Mouse (Mus musculus) A20 (cell line): ENCODE results near the gene Guca2b.
"Not testable (repeated sequence)": the region's sequence is repeated elsewhere in the genome, so short reads cannot be mapped to it uniquely, and the experiment has no call there.

Experiments used
- DNase-seq: peaks from one replicate; pipeline ENCODE4 v3.0.0-alpha.2; 2011; ENCODE audit warnings: low read depth, low spot score

Guca2b gene

DNA sequence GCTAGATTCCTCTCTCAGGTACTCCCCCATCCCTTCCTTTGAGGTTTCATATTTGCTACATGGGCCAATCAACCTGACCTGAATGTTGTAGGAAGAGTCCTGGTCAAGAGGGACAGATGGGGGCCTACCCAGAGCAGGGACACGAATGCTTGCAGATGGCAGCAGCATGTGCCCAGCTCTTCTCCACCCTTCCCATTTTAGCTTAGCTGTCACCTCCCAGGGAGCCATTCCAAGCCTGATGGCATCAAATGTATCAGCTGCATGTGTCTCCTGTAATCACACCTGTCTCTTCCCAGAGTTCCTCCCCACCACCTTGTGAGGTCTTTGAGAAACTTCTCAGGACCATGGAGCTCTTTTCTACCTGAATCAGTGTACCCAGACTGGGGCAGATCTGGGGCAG lies 1.7 kb downstream of the Guca2b start:
- DNase-seq: no peak

DNA sequence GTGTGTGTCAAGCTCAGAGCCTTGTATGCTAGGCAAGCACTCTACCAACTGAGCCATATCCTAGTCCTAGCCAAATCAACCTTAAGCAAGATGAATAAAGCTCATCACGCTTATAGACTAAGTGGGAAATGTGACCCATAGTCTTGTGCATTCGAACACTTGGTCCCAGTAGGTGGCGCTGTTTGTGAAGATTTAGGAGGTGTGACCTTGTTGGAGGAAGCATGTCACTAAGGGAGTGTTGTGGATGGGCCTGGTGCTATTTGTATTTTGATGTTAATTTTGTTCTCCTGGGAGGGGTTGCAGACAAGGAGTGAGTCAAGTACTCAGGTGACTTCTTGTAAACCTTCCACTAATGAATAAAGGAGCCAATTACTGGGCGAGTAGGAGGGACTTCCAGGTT lies 16.1 kb downstream of the Guca2b start:
- no peak for DNase-seq

DNA sequence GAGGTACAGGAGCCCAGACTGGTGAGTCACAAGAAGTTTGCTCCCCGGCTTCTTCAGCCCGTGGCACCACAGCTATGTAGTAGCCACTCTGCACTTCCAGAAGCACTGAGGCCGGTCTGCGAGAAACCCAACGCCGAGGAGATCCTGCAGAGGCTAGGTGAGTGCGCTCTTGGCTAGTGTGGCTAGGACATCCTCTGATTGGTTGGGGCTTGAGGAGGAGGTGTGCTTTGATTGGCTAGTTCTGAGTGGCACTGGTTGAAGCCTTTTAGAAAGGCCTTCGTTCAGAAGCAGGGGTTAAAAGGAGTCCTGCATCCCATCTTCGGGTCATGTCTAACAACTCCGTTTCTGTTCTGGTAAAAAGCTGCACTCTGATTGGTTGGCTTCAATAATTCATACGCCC lies 20.1 kb downstream of the Guca2b start:
- no peak for DNase-seq

DNA sequence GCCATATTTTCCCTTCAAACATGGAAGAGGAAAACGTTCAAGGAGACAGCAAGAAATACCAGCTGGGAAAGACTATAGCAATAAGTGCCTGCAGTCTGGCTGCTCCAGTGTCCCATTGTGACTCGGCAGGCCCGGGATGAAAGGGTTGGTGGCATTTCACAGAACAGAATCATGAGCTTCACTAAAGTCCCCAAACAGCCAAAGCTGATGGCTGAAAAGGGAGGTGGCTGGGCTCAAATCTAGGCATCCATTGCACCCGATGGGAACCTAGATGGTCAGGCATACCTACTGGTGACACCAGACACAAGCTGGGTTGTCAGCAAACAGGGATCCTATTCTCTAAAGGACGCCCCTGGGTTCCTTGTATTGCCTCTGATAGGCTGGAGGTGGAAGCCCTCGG lies 20.8 kb downstream of the Guca2b start:
- DNase-seq: no peak

DNA sequence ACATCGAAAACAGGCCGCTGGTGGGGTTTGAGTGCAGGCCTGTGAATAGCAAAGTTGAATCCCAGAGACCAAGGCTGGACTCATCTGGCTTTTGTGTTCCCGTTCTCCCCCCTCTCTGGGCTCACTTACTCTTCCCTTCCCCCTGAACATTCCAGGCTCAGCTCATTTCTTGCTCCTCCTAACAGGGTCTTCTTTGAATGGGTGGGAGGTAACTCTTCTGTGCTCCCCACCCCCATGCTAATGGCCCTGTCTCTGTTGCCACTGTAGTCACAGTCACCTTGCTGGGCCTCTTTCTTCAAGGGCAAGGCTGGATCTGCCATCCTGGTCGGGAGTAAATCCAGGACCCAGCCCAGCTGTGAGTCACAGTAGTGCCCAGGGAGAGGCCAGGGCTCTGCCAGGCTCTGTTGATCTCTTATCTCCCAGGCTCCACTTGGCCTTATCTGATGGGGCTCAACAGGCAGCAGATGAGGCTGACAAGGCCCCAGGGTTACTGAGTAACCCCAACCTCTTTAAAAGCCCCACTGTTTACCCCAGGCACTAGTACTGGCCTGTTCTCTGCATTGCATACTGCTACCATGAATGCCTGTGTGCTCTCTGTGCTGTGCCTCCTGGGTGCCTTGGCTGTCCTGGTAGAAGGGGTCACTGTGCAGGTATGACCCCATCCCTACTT lies 21.4 kb downstream of the Guca2b start, which contains the start of gene Guca2a:
TSS of gene Guca2a (plus strand) at position 529 of the 670 bp plus-strand sequence.
- no peak for DNase-seq

DNA sequence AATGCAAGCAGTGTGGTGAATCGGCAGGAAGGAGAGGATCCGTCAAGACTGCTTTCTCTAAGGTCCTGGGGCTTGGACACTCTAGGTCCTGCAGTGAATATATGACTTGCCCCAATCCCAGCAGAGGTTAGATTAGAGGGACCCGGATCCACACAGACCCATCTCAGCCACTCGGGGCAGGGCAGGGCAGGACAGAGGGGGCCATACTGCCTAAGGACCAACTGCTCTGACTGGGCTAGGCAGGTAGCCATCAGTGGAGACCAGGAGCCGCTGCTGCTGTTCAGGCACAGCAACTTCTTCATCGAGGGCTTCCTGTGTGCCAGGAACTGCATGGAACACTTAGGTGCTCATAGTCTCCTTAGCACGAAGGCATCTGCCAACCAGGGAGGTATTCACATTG lies 22.0 kb downstream of the Guca2b start:
- no peak for DNase-seq

DNA sequence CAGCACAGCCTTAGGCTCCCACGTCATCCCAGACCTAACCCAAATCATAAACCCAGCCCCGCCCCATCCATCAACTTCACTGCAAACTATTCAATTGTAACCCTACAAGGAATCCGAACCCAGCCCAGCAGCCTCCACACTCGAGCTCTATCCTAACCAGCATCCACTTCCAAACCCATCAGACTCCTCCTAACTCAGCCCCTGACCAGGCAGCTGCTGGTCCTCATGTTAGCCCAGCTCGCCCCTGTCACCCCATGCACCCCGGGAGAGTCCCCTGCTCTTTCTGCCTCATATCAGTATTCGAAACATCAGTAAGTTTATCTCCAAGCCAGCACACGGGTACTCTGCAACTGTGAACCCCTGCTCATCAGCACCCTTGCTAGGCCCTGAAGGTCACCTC lies 23.1 kb downstream of the Guca2b start:
- DNase-seq: no peak

DNA sequence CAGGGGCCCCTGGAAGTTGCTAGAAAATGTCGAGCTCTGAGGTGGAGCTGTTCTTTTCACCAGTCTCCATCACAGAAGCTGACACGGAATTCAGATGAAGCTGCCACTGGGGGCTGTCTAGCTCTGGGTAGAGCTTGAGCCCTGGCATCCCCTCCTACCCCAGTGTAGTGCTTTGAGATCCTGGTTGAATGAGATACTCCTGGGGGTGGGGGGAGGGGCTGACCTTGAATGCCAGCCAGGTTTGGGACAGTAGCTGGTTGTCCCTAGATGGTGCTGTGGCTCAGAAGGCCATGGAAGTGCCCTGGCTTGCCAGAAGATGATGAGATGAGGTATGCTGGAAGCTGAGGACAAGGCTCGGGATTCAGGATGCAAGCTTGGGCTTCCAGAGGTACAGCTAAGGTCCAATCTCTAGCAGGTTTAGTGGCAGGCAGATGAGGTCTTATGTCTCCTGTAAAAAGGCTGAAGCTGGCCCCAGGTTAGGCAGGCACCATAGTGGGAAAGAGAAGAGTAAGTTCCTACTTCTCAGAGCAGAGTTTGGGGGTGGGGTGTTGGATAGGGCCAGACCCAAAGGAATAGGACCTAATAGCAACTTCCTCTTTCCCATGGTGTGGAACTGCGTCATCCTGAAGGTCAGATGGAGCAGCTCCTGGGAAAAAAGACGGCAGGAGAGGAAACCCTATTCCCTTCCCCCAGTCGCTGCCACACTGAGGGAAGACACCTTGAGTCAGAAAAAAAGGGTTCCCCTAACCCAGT lies 23.7 kb downstream of the Guca2b start:
- DNase-seq: no peak

DNA sequence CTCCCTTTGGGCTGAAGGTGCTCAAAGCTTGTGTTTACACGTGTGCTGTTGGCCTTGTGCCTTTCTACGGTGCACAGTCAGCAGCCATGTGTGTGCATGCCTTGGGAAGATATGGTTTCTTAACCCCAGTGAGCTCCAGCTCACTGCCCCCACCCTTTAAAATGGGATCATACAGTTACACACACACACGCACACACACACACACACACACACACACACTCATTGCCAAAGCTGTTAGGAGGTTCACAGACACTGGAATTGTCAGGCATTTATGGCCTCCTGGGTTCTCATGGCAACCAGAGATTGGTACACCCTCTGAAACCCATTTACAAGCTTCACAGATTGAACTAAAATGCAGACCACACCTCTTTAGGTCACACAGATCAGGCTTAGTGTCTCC lies 24.8 kb downstream of the Guca2b start:
- no peak for DNase-seq

DNA sequence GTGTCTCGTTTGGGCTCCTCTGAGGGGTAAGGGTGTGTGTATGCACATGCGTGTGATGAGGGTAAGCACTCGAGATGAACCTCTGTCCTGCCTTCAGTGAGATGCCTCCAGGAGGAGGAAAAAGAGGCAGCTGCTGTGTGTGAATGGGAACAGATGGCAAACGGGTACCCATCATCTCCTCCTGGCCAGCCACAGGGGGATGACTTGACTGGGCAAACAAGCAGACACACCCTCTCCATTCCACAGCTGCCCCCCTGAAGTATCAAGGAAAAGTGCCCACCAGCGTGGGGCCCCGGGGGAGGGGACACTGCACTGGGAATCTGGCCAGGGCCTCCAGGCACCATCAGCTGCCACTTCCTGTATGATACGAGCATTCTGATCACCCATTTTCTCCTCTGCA lies 25.4 kb downstream of the Guca2b start:
- DNase-seq: no peak

DNA sequence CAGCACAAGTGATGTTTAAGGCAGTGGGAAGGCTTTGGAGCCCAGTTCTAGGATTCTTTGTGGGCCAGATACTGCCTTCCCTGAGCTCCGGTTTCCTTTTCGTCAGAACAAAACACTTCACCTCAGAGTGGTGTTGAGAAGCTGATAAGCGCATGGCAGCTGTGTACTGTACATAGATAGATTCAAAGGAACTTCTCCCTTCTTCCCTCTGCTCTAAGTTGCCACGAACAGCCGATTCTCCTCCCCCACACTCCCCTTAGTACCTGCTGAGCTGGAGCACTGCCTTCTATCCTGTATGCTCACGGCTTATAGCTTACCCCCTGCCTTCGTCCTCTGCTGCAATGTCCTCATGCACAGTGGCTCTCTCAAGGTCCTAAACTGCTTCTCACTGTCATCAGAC lies 26.0 kb downstream of the Guca2b start:
- no peak for DNase-seq

DNA sequence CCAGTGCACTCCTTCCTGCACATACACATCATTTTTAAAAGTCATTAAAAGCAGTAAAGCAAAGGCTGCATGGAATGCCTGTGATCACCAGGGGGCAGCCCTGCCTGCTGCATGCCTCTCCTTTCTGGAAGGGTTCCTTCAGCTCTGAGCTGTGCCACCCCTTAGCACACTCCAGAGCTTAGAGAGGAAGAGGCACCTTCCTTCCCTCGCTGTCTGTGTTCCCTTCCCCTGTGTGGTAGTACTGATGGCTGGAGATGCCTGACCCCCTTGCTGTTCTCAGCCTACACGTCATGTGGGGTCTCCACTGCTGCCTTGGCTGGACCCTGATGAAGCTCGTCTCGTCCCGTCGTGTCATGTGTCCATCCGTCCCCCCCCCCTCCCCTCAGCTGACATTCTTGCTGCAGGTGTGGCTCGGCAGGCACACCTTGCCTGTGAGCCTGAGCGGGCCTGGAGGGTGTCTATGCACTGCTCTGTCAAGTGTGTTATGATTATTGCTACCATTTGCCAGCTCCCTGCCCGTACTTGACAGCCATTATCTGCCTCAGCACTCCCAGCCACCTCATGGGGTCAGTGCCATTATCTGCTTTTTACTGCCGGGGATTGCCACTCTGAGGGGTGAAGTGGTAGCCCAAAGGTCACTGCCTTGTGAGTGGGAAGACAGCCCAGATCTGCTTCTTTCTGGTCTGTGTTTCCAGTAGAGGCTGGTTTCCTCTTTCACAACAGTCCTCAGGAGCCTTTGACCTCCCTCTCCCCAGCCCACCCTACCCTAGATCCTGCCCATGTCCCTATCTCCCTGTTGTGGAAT lies 27.4 kb downstream of the Guca2b start:
- peak; percentile 56 for DNase-seq

DNA sequence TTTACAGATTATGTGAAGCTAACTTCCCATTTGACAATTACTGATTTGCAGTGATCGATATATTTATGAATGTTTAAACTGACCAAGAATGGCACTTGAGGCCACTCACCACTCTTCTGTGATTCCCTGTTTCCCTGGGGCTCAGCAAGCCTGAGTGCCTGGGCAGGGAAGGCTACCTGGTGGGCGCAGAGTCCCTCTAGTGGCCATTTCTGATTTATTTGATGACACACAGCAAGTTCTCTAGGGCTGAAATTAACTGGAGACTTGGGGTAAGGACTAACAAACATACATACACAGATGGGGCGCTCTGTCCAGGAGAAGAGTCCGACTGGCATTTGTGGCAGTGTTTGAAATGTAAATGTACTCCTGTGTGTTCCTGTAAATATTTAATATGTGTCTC lies 30.4 kb downstream of the Guca2b start:
- DNase-seq: not testable (repeated sequence)

DNA sequence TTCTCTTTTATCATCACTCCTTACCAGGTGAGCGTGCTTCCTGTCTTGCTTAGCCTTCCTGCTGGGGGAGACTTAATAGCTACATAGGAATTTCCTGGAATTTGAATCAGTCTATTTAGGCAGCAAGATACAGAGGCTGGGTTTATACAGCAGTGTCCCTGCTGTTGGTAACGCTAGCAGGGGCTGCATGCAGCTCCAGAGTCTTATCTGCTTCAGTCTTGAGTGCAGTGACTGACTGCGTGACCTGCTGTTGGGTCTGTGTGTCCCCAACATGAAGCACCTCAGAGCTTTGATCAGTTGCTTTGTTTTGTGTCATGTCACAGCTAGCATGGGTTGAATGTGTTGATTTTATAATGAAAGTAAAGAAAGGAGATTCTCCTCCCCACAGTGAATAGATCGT lies 31.4 kb downstream of the Guca2b start:
- no peak for DNase-seq

DNA sequence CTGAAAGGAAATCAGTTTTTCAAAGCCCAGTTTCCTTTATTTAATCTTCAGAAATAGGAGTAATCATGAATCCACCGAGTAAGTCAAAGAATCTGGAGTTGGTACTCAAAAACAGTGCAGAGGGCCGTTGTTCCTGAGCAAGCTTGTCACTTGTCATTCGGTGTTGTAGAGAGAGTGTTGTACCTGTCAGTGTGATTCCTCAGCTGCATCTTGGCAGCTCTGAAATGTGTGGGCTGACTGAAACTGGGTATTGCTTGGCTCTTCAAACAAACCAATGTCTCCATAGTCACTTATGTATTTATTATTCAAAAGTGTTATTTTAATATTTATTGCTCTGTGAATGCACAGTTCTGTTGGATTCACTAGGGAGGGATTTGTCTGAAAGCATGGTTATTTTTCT lies 31.9 kb downstream of the Guca2b start:
- no peak for DNase-seq

DNA sequence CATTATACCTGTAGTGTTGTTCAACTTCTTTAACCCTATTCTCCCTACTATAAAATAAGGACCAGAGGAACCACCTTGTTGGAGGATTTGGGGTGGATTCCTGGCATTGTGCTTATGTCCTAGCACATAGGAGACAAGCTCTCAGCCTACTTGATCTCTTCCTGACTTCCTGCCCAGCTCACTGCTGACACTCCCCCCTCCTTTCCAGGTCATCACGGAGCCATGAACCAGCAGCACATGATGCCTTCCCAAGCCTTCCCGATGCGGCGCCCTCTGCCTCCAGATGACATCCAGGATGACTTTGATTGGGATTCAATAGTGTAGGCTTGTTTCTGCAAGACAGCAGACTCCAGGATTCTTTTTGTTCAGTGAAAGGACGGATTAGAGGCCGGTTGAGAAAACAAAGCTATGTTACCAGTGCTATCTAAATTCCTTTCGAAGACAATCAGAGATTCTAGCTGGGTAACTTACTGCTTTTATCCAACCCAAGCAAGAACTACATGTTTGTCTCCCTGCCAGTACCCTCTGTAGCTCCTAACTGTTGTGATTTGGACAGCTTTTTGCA lies 32.6 kb downstream of the Guca2b start:
- no peak for DNase-seq

DNA sequence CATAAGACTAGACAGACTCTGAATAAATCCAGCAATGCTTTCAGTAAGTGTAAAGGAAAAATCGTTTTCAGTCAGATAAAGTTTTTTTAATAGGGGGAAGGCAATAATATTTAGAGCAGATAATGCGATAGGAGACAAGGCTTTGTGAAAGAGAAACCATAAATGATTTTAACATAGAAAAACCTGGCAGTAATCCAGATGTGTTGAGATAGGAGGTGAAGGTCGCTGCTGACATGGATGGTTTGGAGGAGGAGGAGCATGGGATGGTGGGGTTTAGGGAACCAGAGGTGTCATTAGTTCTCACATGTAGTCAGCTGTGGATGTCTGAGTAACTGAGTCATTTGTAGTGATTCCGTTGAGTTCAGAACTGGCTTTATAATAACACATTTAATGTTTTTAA lies 44.0 kb downstream of the Guca2b start:
- no peak for DNase-seq

DNA sequence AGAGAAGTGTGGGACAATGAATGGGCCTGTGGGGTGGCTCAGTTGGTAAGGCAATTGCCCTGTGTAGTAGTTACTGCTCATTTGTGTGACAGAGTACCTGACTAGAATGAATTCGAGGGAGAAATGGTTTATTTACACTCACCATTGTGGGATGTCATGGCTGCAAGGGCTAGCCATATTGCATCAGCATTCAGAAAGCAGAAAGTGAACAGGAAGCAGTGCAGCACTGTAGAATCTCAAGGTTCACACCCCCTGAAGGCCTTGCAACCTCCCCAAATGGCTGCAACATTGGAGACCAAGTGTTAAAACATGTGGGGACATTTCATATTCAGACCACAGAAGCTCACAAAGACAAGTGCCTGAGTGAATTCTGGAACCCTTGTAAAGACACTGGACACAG lies 44.7 kb downstream of the Guca2b start:
- DNase-seq: peak; percentile 45

DNA sequence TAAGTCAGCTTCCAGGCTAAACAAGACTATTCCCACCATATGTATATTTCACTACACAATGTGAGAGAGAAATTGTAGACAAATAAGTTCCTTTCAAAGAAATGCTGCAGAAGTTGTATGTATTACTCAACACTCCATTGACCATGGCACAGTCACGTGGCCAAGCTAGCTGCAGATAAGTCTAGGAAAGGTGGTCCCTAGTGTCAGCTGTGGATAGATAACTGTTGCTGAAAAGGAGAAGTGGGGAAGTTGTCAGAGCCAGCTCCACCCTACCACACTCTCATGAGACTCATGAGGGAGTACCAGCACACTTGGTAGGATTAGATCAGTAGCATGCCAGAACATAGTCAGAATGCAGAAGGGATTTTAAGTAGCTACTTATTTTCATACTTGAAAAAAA lies 49.3 kb downstream of the Guca2b start:
- peak; percentile 63 for DNase-seq
